Mouse (Mus musculus) lung, adult 2 months (tissue): ENCODE measurements at regions not wholly inside any gene's neighbourhood (a gene's known extent, or its start where the extent isn't known, plus 50 kb on each side); places are given as distances from the start of the nearest gene placed in this dataset.

Experiments used
- CTCF ChIP-seq: fragments of 200-500 bp; IDR thresholded peaks from 2 replicates; pipeline ENCODE4 v1.5.1; 2011; ENCODE audit warnings: mild to moderate bottlenecking, low read length, control low read depth; ENCODE audit not compliant: insufficient read depth
- POLR2A ChIP-seq: fragments of 200-500 bp; IDR thresholded peaks from 2 replicates; pipeline ENCODE4 v1.6.1; 2011; ENCODE audit warnings: low read depth, mild to moderate bottlenecking, control low read depth, low read length, borderline replicate concordance; ENCODE audit errors: extremely low read depth

DNA sequence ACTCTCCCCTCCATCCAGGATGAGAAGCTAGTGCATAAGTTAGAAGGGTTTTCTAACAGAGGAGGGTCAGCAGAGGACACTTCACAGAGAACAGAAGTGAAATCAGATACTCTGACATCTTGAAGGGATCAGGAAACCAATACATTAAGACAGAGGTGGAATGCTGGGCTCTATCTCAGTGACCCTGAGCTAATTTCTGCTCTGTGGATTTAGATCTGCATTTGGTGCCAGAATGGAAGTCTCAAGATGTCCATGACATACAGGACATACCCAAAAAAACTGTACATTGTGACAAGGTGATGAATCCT is 104.2 kb upstream of the Lgalsl start:
- no peak for TF ChIP-seq CTCF
- TF ChIP-seq POLR2A = no peak
